Mouse (Mus musculus) layer of hippocampus, adult 2 months (tissue): ENCODE results near the gene Usp47. TPM values are rescaled to one million over a fixed set of nuclear protein-coding genes. Genes with fewer than 3 reads are reported as not detected.

Experiments used
- DNase-seq, 2 experiments: peaks; one replicate each; pipeline ENCODE4 v3.0.0; 2022; ENCODE audit warnings: low spot score in 2 of 2
- H3K27ac ChIP-seq: fragments of 200-600 bp; 2 replicates; pipeline ENCODE4 v1.8.1; 2022
- H3K4me3 ChIP-seq: fragments of 200-600 bp; 2 replicates; pipeline ENCODE4 v1.8.1; 2022; ENCODE audit warnings: mild to moderate bottlenecking
- CTCF ChIP-seq: fragments of 200-600 bp; conservative IDR thresholded peaks from 2 replicates; pipeline ENCODE4 v1.8.1; 2022; ENCODE audit warnings: antibody characterized with exemption, mild to moderate bottlenecking, moderate library complexity
- total RNA-seq, 2 experiments: library from RNA; stranded (reverse); gene quantifications; 2 replicates each; pipeline ENCODE4 v1.2.3; 2021

Gene Usp47
- total RNA-seq, 2 experiments from 2014 or later = 65.3 to 66.9 TPM

- peak overlapping the region; percentile 87 for H3K27ac ChIP-seq
- peak overlapping the region; percentile 54 for H3K4me3 ChIP-seq
- DNase-seq = no peak
- no peak for TF ChIP-seq CTCF
These were observed 134.4 kb downstream of the Usp47 start for GRCm38 (mm10) chr7:112157584-112158315.

GRCm38 (mm10) chr7:112158316-112158741 lies 135.0 kb downstream of the Usp47 start:
- DNase-seq = no peak
- Histone ChIP-seq H3K27ac (peak overlapping the region; percentile 87), H3K4me3 (peak overlapping the region; percentile 54)
- TF ChIP-seq CTCF = no peak

GRCm38 (mm10) chr7:112158942-112159341 lies 135.6 kb downstream of the Usp47 start, which contains the start of gene Dkk3:
TSS of gene Dkk3 (minus strand) at chr7:112159057.
- no peak for TF ChIP-seq CTCF
- peak within 1 kb of the TSS; percentile 54 for H3K4me3 ChIP-seq
- DNase-seq = no peak
- H3K27ac ChIP-seq = peak within 1 kb of the TSS; percentile 87

GRCm38 (mm10) chr7:112159835-112160234 lies 136.5 kb downstream of the Usp47 start:
- no peak for DNase-seq
- Histone ChIP-seq H3K27ac (no peak overlapping the region), H3K4me3 (no peak overlapping the region)
- TF ChIP-seq CTCF = peak; percentile 43

Other genes with a start within 250 kb of the Usp47 start
- 10 to 100 TPM; 55.7 to 62.1 TPM for gene Galnt18, start 243.5 kb upstream of the Usp47 start, total RNA-seq
- gene Dkk3, start 135.6 kb downstream of the Usp47 start, total RNA-seq = 100 to 1,000 TPM; 253 to 270 TPM
- gene Mical2, start 202.4 kb downstream of the Usp47 start, total RNA-seq = 100 to 1,000 TPM; 667 to 694 TPM